Mouse (Mus musculus): ENCODE data around the gene Tas2r134. TPM values are rescaled to one million over a fixed set of nuclear protein-coding genes. Genes with fewer than 3 reads are reported as not detected.

Gene Tas2r134
- polyA plus RNA-seq, 2 experiments = not detected

DNA sequence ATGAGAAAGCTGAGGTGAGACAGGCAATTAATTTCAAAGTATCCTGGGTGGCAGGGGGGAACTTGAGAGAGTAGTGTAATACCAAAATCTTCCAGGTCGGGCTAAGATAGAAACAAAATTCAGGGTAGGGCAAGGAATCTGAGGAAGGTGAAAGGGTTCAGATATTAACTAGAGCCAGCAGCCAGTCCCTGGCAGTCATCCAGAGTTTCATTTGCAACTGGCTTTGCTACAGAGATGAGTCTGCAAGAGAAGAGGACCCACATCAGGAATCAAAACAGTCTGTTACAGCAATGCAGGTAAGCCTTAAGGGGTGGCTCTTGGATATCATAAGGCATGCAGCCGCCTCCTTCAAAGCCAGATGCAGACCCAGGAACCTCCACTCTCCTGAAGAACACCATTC is 47.0 kb downstream of the Tas2r134 start:
- Histone ChIP-seq H3K4me2 (ENCODE audit: low read depth) (no peak overlapping the region), H3K27me3 (ENCODE audit: control insufficient read depth, insufficient read depth, low read length) (no peaks in the 10 kb centered on the region), H3K4me1 (replicated peaks; ENCODE audit: control insufficient read depth in 2 of 2, insufficient read depth in 2 of 2, low read length in 1 of 2) (no peaks in the 10 kb centered on the region), H3K4me3 (ENCODE audit: insufficient read depth in 1 of 2, low read depth in 2 of 2, low read length in 2 of 2) (no peak overlapping the region), H3K9me3 (ENCODE audit: control insufficient read depth, low read length) (no peaks in the 10 kb centered on the region), H3K27ac (no peak overlapping the region), H3K36me3 (replicated peaks; ENCODE audit: control insufficient read depth, insufficient read depth, low read depth) (no peaks in the 10 kb centered on the region), H3K9ac (replicated peaks) (no peak overlapping the region)
- WGBS (ENCODE audit: insufficient replicate concordance) = 53% methylated on average over 2 of the region's 2 CpGs
- TF ChIP-seq CTCF (IDR thresholded peaks at IDR 0.05; ENCODE audit: low read depth) (no peak), EP300 (IDR thresholded peaks at IDR 0.05; ENCODE audit: low read depth) (no peak)
- DNase-seq (ENCODE audit: low read depth in 3 of 3, low spot score in 3 of 3) = no peak
- no peak for ATAC-seq (ENCODE audit: insufficient read depth)

All from liver, embryonic 14.5 days (tissue).